ENCODE assay signal across 23 mouse cellular contexts in the genomic region with DNA sequence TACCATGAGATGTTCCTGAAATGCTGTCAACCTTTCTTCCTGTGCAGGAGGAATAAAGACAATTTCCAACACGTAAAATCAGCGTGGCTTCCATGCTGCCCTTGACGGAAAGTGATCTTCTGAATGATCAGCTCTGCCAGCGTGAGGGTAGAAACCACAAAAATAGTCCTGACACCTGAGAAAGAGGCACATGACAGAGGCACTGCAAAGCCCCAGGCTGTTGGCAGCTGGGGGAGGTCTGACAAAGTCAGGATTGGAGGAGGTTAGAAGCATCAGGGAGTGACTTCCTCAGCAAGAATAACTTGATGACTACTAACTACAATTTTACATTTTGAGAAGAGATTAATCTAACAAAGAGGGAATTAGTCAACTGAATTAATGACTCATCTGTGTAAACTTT.
A peak's percentile ranks its signal among the peaks of the same experiment; 100 is the strongest.
DNase-seq lines count a peak whose midpoint lies in the region; ATAC-seq and TF ChIP-seq lines count a peak whose summit lies in the region.
"Had no signal": no experiment of that assay in that cellular context is flagged by ENCODE, and none has a peak within 500 bp of the region (broad histone marks: within the 10 kb centered on the region; RNA-seq: fewer than 3 reads in every experiment).

No protein-coding gene starts in this region.

- intact Hi-C loops in heart, adult 2 months (cut with DNase I), result no loop called here

- H3K79me2 ChIP-seq in heart, adult 2 months (replicated peaks; ENCODE audit: control insufficient read depth, insufficient read depth, low read length), result no peaks in the 10 kb centered on the region
- no peaks in the 10 kb centered on the region for H3K79me2 ChIP-seq in CH12.LX (replicated peaks; ENCODE audit: control insufficient read depth, extremely low read depth, insufficient read depth, poor library complexity, severe bottlenecking)

- no peak for TF ChIP-seq EP300 in heart, adult 2 months (IDR thresholded peaks at IDR 0.05; ENCODE audit: insufficient read depth, low read depth, low read length)
- TF ChIP-seq EP300 in CH12.LX (IDR thresholded peaks at IDR 0.05; ENCODE audit: low read length), result no peak

- H3K9ac ChIP-seq in heart, adult 2 months (ENCODE audit: low read depth, low read length), result no peak overlapping the region
- no peak overlapping the region for H3K9ac ChIP-seq in CH12.LX (ENCODE audit: insufficient read depth, low read depth)
- H3K9ac ChIP-seq: embryonic facial prominence, embryonic 15.5 days; heart, embryonic 13.5 days; hindbrain, embryonic 12.5 days; intestine, embryonic 15.5 days had no signal

- H3K4me2 ChIP-seq in CH12.LX (ENCODE audit: insufficient read depth, low read depth, poor library complexity, severe bottlenecking), result no peak overlapping the region
- H3K4me2 ChIP-seq: embryonic facial prominence, embryonic 15.5 days; heart, embryonic 13.5 days; hindbrain, embryonic 12.5 days; intestine, embryonic 15.5 days had no signal

- no peaks in the 10 kb centered on the region for H3K9me3 ChIP-seq in CH12.LX (replicated peaks; ENCODE audit: low read length)
- H3K9me3 ChIP-seq: embryonic facial prominence, embryonic 15.5 days; forebrain, embryonic 10.5 days; heart, embryonic 13.5 days; hindbrain, embryonic 12.5 days; intestine, embryonic 15.5 days had no signal

- TF ChIP-seq RAD21 in CH12.LX (IDR thresholded peaks at IDR 0.05; ENCODE audit: low read depth, low read length), result no peak; the same call in 1 of the 2 replicates

- dilution Hi-C loops in CH12.LX (cut with MboI; ENCODE audit: extremely low pct_ligation_motif_present, extremely low pct_unique_long_range_greater_than_20kb, low sequenced_read_pairs), result no loop called here

- TF ChIP-seq POLR2A in heart, adult 2 months (IDR thresholded peaks at IDR 0.05; ENCODE audit: insufficient read depth, low read depth, low read length), result no peak
- no peak for TF ChIP-seq POLR2A in CH12.LX (IDR thresholded peaks at IDR 0.05; ENCODE audit: low read depth, low read length)

- no peak for TF ChIP-seq CTCF in heart, adult 2 months (IDR thresholded peaks at IDR 0.05)
- TF ChIP-seq CTCF in CH12.LX (conservative IDR thresholded peaks at IDR 0.05 in 1 of 2, IDR thresholded peaks at IDR 0.05 in 1 of 2; ENCODE audit: low read depth in 2 of 2, low read length in 2 of 2), result no peak

- DNase-seq in frontal cortex, postnatal 36 days (ENCODE audit: low spot score in 2 of 2), result no peak
- peak; percentile 2 for DNase-seq in heart, adult 8-10 months (ENCODE audit: low spot score)
- no peak for DNase-seq in heart, adult 2 months
- DNase-seq in CH12.LX (ENCODE audit: extremely low read depth), result peak; percentile 61
- no peak for DNase-seq in c-Kit-positive CD71-positive TER-119-positive erythroid progenitor cells, embryonic 14.5 days (ENCODE audit: low spot score)
- DNase-seq in Muller cell, postnatal 12 days (ENCODE audit: inconsistent ontology term), result no peak
- DNase-seq: adrenal gland, adult 8-10 months; adrenal gland, postnatal 36 days; cerebellum, adult 11-12 months; cerebellum, adult 9-10 months; cerebellum, postnatal 25 days; gastrocnemius, postnatal 25 days; heart, postnatal 4 days; kidney, adult 18-20 months had no signal

- no peak overlapping the region for H3K27ac ChIP-seq in heart, adult 2 months
- no peak overlapping the region for H3K27ac ChIP-seq in CH12.LX (ENCODE audit: insufficient read depth, low read depth)
- H3K27ac ChIP-seq: embryonic facial prominence, embryonic 15.5 days; forebrain, embryonic 10.5 days; heart, embryonic 13.5 days; hindbrain, embryonic 12.5 days; hindbrain, postnatal 0 days; intestine, embryonic 15.5 days had no signal

- in situ Hi-C loops in CH12.LX (cut with MboI; ENCODE audit: low pct_ligation_motif_present, low pct_unique_long_range_greater_than_20kb, low sequenced_read_pairs), result no loop called here

- ATAC-seq in frontal cortex, adult (ENCODE audit: low TSS enrichment), result peak; percentile 27; the same call in 1 of the 2 replicates
- ATAC-seq: forebrain, embryonic 14.5 days; hindbrain, postnatal 0 days; intestine, embryonic 15.5 days had no signal

- no peaks in the 10 kb centered on the region for H3K36me3 ChIP-seq in heart, adult 2 months (ENCODE audit: control insufficient read depth, insufficient read depth, low read length)
- H3K36me3 ChIP-seq in CH12.LX (replicated peaks in 1 of 2; ENCODE audit: control insufficient read depth in 1 of 2, insufficient read depth in 1 of 2, low read length in 1 of 2), result no peaks in the 10 kb centered on the region
- H3K36me3 ChIP-seq: embryonic facial prominence, embryonic 15.5 days; forebrain, embryonic 10.5 days; heart, embryonic 13.5 days; hindbrain, embryonic 12.5 days; intestine, embryonic 15.5 days had no signal

- H3K4me1 ChIP-seq in heart, adult 2 months (ENCODE audit: control insufficient read depth, insufficient read depth, low read length), result no peaks in the 10 kb centered on the region
- peaks cover 4 to 20% of the 10 kb centered on the region in 2 experiments; a peak in 2 of 4 replicates for H3K4me1 ChIP-seq in CH12.LX (ENCODE audit: control insufficient read depth in 1 of 2, insufficient read depth in 2 of 2)
- H3K4me1 ChIP-seq: embryonic facial prominence, embryonic 15.5 days; heart, embryonic 13.5 days; hindbrain, embryonic 12.5 days; intestine, embryonic 15.5 days had no signal

- no peak overlapping the region for H3K4me3 ChIP-seq in heart, adult 2 months
- H3K4me3 ChIP-seq in CH12.LX (replicated peaks in 1 of 3; ENCODE audit: low read depth in 2 of 3, low read length in 2 of 3, poor library complexity in 1 of 3), result peak overlapping the region in 1 of 3 experiments; percentile 5
- H3K4me3 ChIP-seq: embryonic facial prominence, embryonic 15.5 days; erythroblast, embryonic 14.5 days; forebrain, embryonic 10.5 days; heart, embryonic 13.5 days; hindbrain, embryonic 12.5 days; intestine, embryonic 15.5 days had no signal

- no peaks in the 10 kb centered on the region for H3K27me3 ChIP-seq in heart, adult 2 months (ENCODE audit: control insufficient read depth, insufficient read depth, low read length)
- H3K27me3 ChIP-seq in CH12.LX (replicated peaks), result no peaks in the 10 kb centered on the region
- H3K27me3 ChIP-seq: embryonic facial prominence, embryonic 15.5 days; heart, embryonic 13.5 days; hindbrain, embryonic 12.5 days; intestine, embryonic 15.5 days had no signal

- 48% methylated on average over 4 of the region's 4 CpGs for WGBS in heart, adult 2 months

TF ChIP-seq in CH12.LX, 34 proteins besides CTCF, POLR2A, EP300 and RAD21:
- TF ChIP-seq SIN3A (IDR thresholded peaks at IDR 0.05; ENCODE audit: low read length) (no peak), BHLHE40 (IDR thresholded peaks at IDR 0.05; ENCODE audit: low read depth, low read length) (peak; percentile 70), MAX (IDR thresholded peaks at IDR 0.05; ENCODE audit: low read length) (peak; percentile 20; the same call in 1 of the 2 replicates)

Comparison
In these comparisons a context has a peak if more than half of its experiments do, and no peak if none do; other contexts are left out.
1. DNase-seq: peak in heart, adult 8-10 months (single experiment) and CH12.LX (single experiment); none in frontal cortex, postnatal 36 days (0 of 2), heart, adult 2 months (0 of 2), c-Kit-positive CD71-positive TER-119-positive erythroid progenitor cells, embryonic 14.5 days (single experiment) and Muller cell, postnatal 12 days (single experiment).